Mouse (Mus musculus) hindbrain, embryonic 11.5 days (tissue): ENCODE measurements around the gene Ugt8a. TPM values are rescaled to one million over a fixed set of nuclear protein-coding genes. Genes with fewer than 3 reads are reported as not detected.
A peak's percentile ranks its signal among the peaks of the same experiment; 100 is the strongest.

Experiments used
- ATAC-seq: fragments of 200-750 bp; cut with Nextera tagmentation; 2 replicates; pipeline ENCODE4 v1.8.0; 2017; ENCODE audit warnings: mild to moderate bottlenecking, moderate TSS enrichment, moderate library complexity; ENCODE audit not compliant: low FRiP score
- DNase-seq: peaks from one replicate; pipeline ENCODE4 v3.0.0-alpha.2; 2015; ENCODE audit warnings: low spot score
- H3K27ac ChIP-seq: fragments of 300-500 bp; sonication (generic); 2 replicates; pipeline ENCODE4 v1.5.1; 2014; ENCODE audit warnings: mild to moderate bottlenecking, low read depth, low read length
- H3K27me3 ChIP-seq: fragments of 300-500 bp; sonication (generic); 2 replicates; pipeline ENCODE4 v1.6.1; 2014; ENCODE audit warnings: mild to moderate bottlenecking, low read length, moderate library complexity, mixed read lengths; ENCODE audit not compliant: control insufficient read depth, insufficient read depth
- H3K36me3 ChIP-seq: fragments of 300-500 bp; sonication (generic); 2 replicates; pipeline ENCODE4 v1.6.1; 2014; ENCODE audit warnings: mild to moderate bottlenecking, low read length, moderate library complexity, mixed read lengths; ENCODE audit not compliant: control insufficient read depth, insufficient read depth
- H3K4me1 ChIP-seq: fragments of 300-500 bp; sonication (generic); replicated peaks from 2 replicates; pipeline ENCODE4 v1.6.1; 2014; ENCODE audit warnings: low read length, mixed read lengths; ENCODE audit not compliant: control insufficient read depth, insufficient read depth
- H3K4me2 ChIP-seq: fragments of 300-500 bp; sonication (generic); replicated peaks from 2 replicates; pipeline ENCODE4 v1.6.1; 2014; ENCODE audit warnings: mild to moderate bottlenecking, low read depth, low read length
- H3K4me3 ChIP-seq: fragments of 300-500 bp; sonication (generic); 2 replicates; pipeline ENCODE4 v1.5.1; 2014; ENCODE audit warnings: low read depth, low read length
- H3K9ac ChIP-seq: fragments of 300-500 bp; sonication (generic); 2 replicates; pipeline ENCODE4 v1.6.1; 2014; ENCODE audit warnings: low read depth, low read length
- H3K9me3 ChIP-seq: fragments of 300-500 bp; sonication (generic); 2 replicates; pipeline ENCODE4 v1.6.1; 2016; ENCODE audit warnings: low read length; ENCODE audit not compliant: control insufficient read depth
- whole genome bisulfite sequencing: fragments of 180-500 bp; shearing (Covaris S2); extraction: QIAGEN DNeasy Blood & Tissue Kit; methylation state at CpG from one replicate; pipeline ENCODE4 v1.1.7; 2014; 5-methylcytosine and 5-hydroxymethylcytosine counted together
- polyA plus RNA-seq: library from polyadenylated mRNA; unstranded; fragments of >200 nt; fragmentation: Nextera tagmentation; extraction: Ambion mirVana; gene quantifications from 2 replicates; pipeline ENCODE4 v1.2.1, GENCODE M21; 2014

Ugt8a gene
- polyA plus RNA-seq, 1 experiment from 2014 or later, result 5.0 TPM

GRCm38 (mm10) chr3:125940811-125941210, 2.4 kb upstream of the Ugt8a start:
- 82% methylated on average over 3 of the region's 3 CpGs for WGBS
- Histone ChIP-seq H3K27me3 (peaks cover 7% of the 10 kb centered on the region; the same call in 1 of the 2 replicates), H3K4me1 (0 out of 2 replicates have a peak, but pooled peaks cover 4% of the 10 kb centered on the region), H3K27ac (no peak overlapping the region), H3K4me3 (no peak overlapping the region), H3K36me3 (no peaks in the 10 kb centered on the region), H3K9me3 (no peaks in the 10 kb centered on the region), H3K9ac (no peak overlapping the region), H3K4me2 (no peak overlapping the region)
- ATAC-seq (no peak), DNase-seq (no peak)

GRCm38 (mm10) chr3:125938756-125939109, 314 bp upstream of the Ugt8a start:
- H3K4me3 ChIP-seq, result peak overlapping the region; percentile 66
- no peak overlapping the region for H3K27ac ChIP-seq
- WGBS, result 1% methylated on average over 21 of the region's 37 CpGs
- 0 out of 2 replicates have a peak, but pooled peaks cover 4% of the 10 kb centered on the region for H3K4me1 ChIP-seq
- H3K27me3 ChIP-seq, result peaks cover 7% of the 10 kb centered on the region; the same call in 1 of the 2 replicates
- DNase-seq (no peak), ATAC-seq (peak; percentile 86)
- 0 out of 2 replicates have a peak overlapping the region, but pooled peaks have one; percentile 1 for H3K9ac ChIP-seq
- H3K36me3 ChIP-seq, result no peaks in the 10 kb centered on the region
- peak overlapping the region; percentile 97 for H3K4me2 ChIP-seq
- no peaks in the 10 kb centered on the region for H3K9me3 ChIP-seq

- H3K9me3 ChIP-seq, result no peaks in the 10 kb centered on the region
- WGBS, result under 1% methylated on average over 31 of the region's 43 CpGs
- DNase-seq (no peak), ATAC-seq (peak; percentile 80)
- peak overlapping the region; percentile 66 for H3K9ac ChIP-seq
- H3K4me3 ChIP-seq, result peak overlapping the region; percentile 66
- peak overlapping the region; percentile 97 for H3K4me2 ChIP-seq
- H3K27ac ChIP-seq, result no peak overlapping the region
- 0 out of 2 replicates have a peak, but pooled peaks cover 4% of the 10 kb centered on the region for H3K4me1 ChIP-seq
- H3K36me3 ChIP-seq, result no peaks in the 10 kb centered on the region
- peaks cover 7% of the 10 kb centered on the region; the same call in 1 of the 2 replicates for H3K27me3 ChIP-seq
These were observed 805 bp downstream of the Ugt8a start for GRCm38 (mm10) chr3:125937536-125938091.

- Histone ChIP-seq H3K27ac (no peak overlapping the region), H3K9me3 (no peaks in the 10 kb centered on the region), H3K27me3 (peaks cover 7% of the 10 kb centered on the region; the same call in 1 of the 2 replicates), H3K4me3 (no peak overlapping the region), H3K4me1 (0 out of 2 replicates have a peak, but pooled peaks cover 4% of the 10 kb centered on the region), H3K4me2 (no peak overlapping the region), H3K36me3 (no peaks in the 10 kb centered on the region), H3K9ac (no peak overlapping the region)
- ATAC-seq (no peak), DNase-seq (no peak)
These were observed 2.6 kb downstream of the Ugt8a start for GRCm38 (mm10) chr3:125935796-125936195.

- 86% methylated on average over 3 of the region's 3 CpGs for WGBS
- ATAC-seq, result no peak
These were observed 5.7 kb downstream of the Ugt8a start for GRCm38 (mm10) chr3:125932594-125933237.

GRCm38 (mm10) chr3:125931059-125931458, 7.4 kb downstream of the Ugt8a start:
- no peak for DNase-seq
- 40% methylated on average over 1 of the region's 1 CpGs for WGBS
- ATAC-seq, result no peak

More at GRCm38 (mm10) chr3:125932594-125933237, 5.7 kb downstream of the Ugt8a start:
- H3K4me2 ChIP-seq, result no peak overlapping the region
- no peaks in the 10 kb centered on the region for H3K9me3 ChIP-seq
- H3K4me1 ChIP-seq, result 0 out of 2 replicates have a peak, but pooled peaks cover 2% of the 10 kb centered on the region
- no peak overlapping the region for H3K27ac ChIP-seq
- H3K9ac ChIP-seq, result no peak overlapping the region
- DNase-seq, result no peak
- H3K4me3 ChIP-seq, result no peak overlapping the region
- no peaks in the 10 kb centered on the region for H3K36me3 ChIP-seq
- peaks cover 6% of the 10 kb centered on the region; the same call in 1 of the 2 replicates for H3K27me3 ChIP-seq

GRCm38 (mm10) chr3:125920876-125921275, 17.5 kb downstream of the Ugt8a start:
- no peaks in the 10 kb centered on the region for H3K36me3 ChIP-seq
- no peak overlapping the region for H3K4me2 ChIP-seq
- H3K9me3 ChIP-seq, result no peaks in the 10 kb centered on the region
- no peaks in the 10 kb centered on the region for H3K4me1 ChIP-seq
- DNase-seq, result no peak
- H3K27ac ChIP-seq, result no peak overlapping the region
- H3K4me3 ChIP-seq, result no peak overlapping the region
- no peaks in the 10 kb centered on the region for H3K27me3 ChIP-seq
- WGBS, result 71% methylated on average over 2 of the region's 2 CpGs
- no peak overlapping the region for H3K9ac ChIP-seq
- no peak for ATAC-seq

More at GRCm38 (mm10) chr3:125931059-125931458, 7.4 kb downstream of the Ugt8a start:
- Histone ChIP-seq H3K27ac (no peak overlapping the region), H3K36me3 (no peaks in the 10 kb centered on the region), H3K27me3 (no peaks in the 10 kb centered on the region), H3K4me1 (no peaks in the 10 kb centered on the region), H3K4me2 (no peak overlapping the region), H3K9me3 (no peaks in the 10 kb centered on the region), H3K9ac (no peak overlapping the region), H3K4me3 (no peak overlapping the region)

- Histone ChIP-seq H3K4me3 (no peak overlapping the region), H3K4me1 (no peaks in the 10 kb centered on the region), H3K27me3 (no peaks in the 10 kb centered on the region), H3K4me2 (no peak overlapping the region), H3K9ac (no peak overlapping the region), H3K9me3 (no peaks in the 10 kb centered on the region), H3K36me3 (no peaks in the 10 kb centered on the region), H3K27ac (no peak overlapping the region)
- DNase-seq (no peak), ATAC-seq (no peak; the same call in 1 of the 2 replicates)
- 67% methylated on average over 1 of the region's 1 CpGs for WGBS
These were observed 39.4 kb downstream of the Ugt8a start for GRCm38 (mm10) chr3:125898976-125899375.

GRCm38 (mm10) chr3:125887109-125887508, 51.3 kb downstream of the Ugt8a start:
- no peaks in the 10 kb centered on the region for H3K4me1 ChIP-seq
- no peak overlapping the region for H3K4me2 ChIP-seq
- no peak overlapping the region for H3K4me3 ChIP-seq
- WGBS, result 59% methylated on average over 2 of the region's 2 CpGs
- no peak overlapping the region for H3K27ac ChIP-seq
- H3K27me3 ChIP-seq, result no peaks in the 10 kb centered on the region
- ATAC-seq, result no peak
- no peaks in the 10 kb centered on the region for H3K36me3 ChIP-seq
- H3K9me3 ChIP-seq, result no peaks in the 10 kb centered on the region
- H3K9ac ChIP-seq, result no peak overlapping the region
- DNase-seq, result no peak
